In the genomic region with DNA sequence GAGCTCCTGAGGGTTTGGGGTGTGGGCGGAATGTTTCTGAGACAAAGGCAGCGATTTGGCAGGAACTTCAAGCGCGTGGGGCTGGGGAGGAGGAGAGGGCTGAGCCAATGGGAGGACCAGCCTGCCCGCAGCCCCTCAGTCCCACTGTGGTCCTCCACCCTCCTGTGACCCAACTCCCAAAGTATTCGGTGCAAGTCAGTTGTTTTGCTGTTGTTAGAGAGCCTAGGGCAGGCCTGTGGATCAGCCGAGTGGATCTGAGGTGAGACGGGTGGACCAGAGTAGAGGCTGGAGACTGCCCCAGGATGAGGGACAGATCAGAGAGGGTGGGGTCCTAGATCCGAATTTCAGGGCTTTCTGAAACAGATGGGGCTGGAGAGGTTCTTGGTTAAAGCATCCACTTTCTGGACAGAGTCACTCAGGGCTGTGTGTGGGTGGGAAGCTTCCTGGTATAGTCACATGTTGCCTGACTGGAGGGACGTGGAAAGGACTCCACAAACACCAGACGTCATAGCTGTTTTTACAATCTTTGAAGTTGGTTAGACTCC, we compare ENCODE assay signal across 8 mouse cellular contexts.
DNase-seq lines count a peak whose midpoint lies in the region; ATAC-seq and TF ChIP-seq lines count a peak whose summit lies in the region.

No protein-coding gene starts in this region.

- H3K4me1 ChIP-seq in forebrain, embryonic 13.5 days = peaks cover 4% of the 10 kb centered on the region; the same call in 1 of the 2 replicates
- H3K4me1 ChIP-seq in heart, embryonic 15.5 days (replicated peaks) = peaks cover 21% of the 10 kb centered on the region
- no peaks in the 10 kb centered on the region for H3K4me1 ChIP-seq in liver, adult 2 months (ENCODE audit: control insufficient read depth, insufficient read depth, low read length)
- H3K4me1 ChIP-seq in midbrain, postnatal 0 days (ENCODE audit: insufficient read depth, low read length) = peaks cover 5% of the 10 kb centered on the region; the same call in 1 of the 2 replicates
- peaks cover 2% of the 10 kb centered on the region; the same call in 1 of the 2 replicates for H3K4me1 ChIP-seq in stomach, postnatal 0 days (replicated peaks; ENCODE audit: control insufficient read depth, insufficient read depth)

- H3K27me3 ChIP-seq in forebrain, embryonic 13.5 days = no peaks in the 10 kb centered on the region
- H3K27me3 ChIP-seq in heart, embryonic 15.5 days = no peaks in the 10 kb centered on the region
- H3K27me3 ChIP-seq in liver, adult 2 months (ENCODE audit: control insufficient read depth, insufficient read depth, low read length) = no peaks in the 10 kb centered on the region
- 0 out of 2 replicates have a peak, but pooled peaks cover 5% of the 10 kb centered on the region for H3K27me3 ChIP-seq in midbrain, postnatal 0 days (ENCODE audit: insufficient read depth, low read length)
- H3K27me3 ChIP-seq in stomach, postnatal 0 days (ENCODE audit: control insufficient read depth, insufficient read depth, low read length) = no peaks in the 10 kb centered on the region

- peak overlapping the region; percentile 58 for H3K4me2 ChIP-seq in forebrain, embryonic 13.5 days
- H3K4me2 ChIP-seq in heart, embryonic 15.5 days = peak overlapping the region; percentile 66
- peak overlapping the region; percentile 62 for H3K4me2 ChIP-seq in midbrain, postnatal 0 days (ENCODE audit: low read depth, low read length, poor library complexity, severe bottlenecking)
- peak overlapping the region; percentile 65 for H3K4me2 ChIP-seq in stomach, postnatal 0 days (replicated peaks; ENCODE audit: low read depth)

- TF ChIP-seq CTCF in liver, adult 2 months (IDR thresholded peaks at IDR 0.05; ENCODE audit: low read depth, low read length) = no peak
- no peak for TF ChIP-seq CTCF in midbrain, postnatal 0 days (IDR thresholded peaks at IDR 0.05)
- TF ChIP-seq CTCF in stomach, postnatal 0 days (IDR thresholded peaks at IDR 0.05; ENCODE audit: low read depth) = no peak

- 15% methylated on average over 11 of the region's 11 CpGs for WGBS in forebrain, embryonic 13.5 days
- WGBS in heart, embryonic 15.5 days = 9% methylated on average over 11 of the region's 11 CpGs
- WGBS in liver, adult 2 months = 42% methylated on average over 11 of the region's 11 CpGs
- 30% methylated on average over 11 of the region's 11 CpGs for WGBS in midbrain, postnatal 0 days
- WGBS in stomach, postnatal 0 days = 10% methylated on average over 11 of the region's 11 CpGs

- H3K9ac ChIP-seq in forebrain, embryonic 13.5 days = peak overlapping the region; percentile 49
- peak overlapping the region; percentile 29 for H3K9ac ChIP-seq in heart, embryonic 15.5 days
- peak overlapping the region; percentile 41; the same call in 1 of the 2 replicates for H3K9ac ChIP-seq in liver, adult 2 months (ENCODE audit: low read depth, low read length)
- H3K9ac ChIP-seq in midbrain, postnatal 0 days (replicated peaks; ENCODE audit: low read length, poor library complexity, severe bottlenecking) = peak overlapping the region; percentile 33; the same call in 1 of the 2 replicates
- peak overlapping the region; percentile 56 for H3K9ac ChIP-seq in stomach, postnatal 0 days (ENCODE audit: low read length)

- peak; percentile 93 for ATAC-seq in forebrain, embryonic 13.5 days
- ATAC-seq in heart, embryonic 15.5 days (replicated peaks; ENCODE audit: insufficient number of reproducible peaks, insufficient read depth, low FRiP score, low read depth) = peak; percentile 83
- peak; percentile 71 for ATAC-seq in midbrain, postnatal 0 days (ENCODE audit: low FRiP score)
- ATAC-seq in stomach, postnatal 0 days (ENCODE audit: low FRiP score, low TSS enrichment) = peak; percentile 91

- no peaks in the 10 kb centered on the region for H3K79me2 ChIP-seq in liver, adult 2 months (ENCODE audit: control insufficient read depth, insufficient read depth, low read length)

- peak overlapping the region; percentile 33 for H3K4me3 ChIP-seq in forebrain, embryonic 13.5 days
- H3K4me3 ChIP-seq in heart, embryonic 15.5 days = peak overlapping the region; percentile 43
- H3K4me3 ChIP-seq in liver, adult 2 months (ENCODE audit: insufficient read depth, low read depth, low read length) = peak overlapping the region; percentile 45
- H3K4me3 ChIP-seq in midbrain, postnatal 0 days (ENCODE audit: low read depth, low read length) = peak overlapping the region; percentile 30
- H3K4me3 ChIP-seq in stomach, postnatal 0 days (ENCODE audit: low read depth, low read length) = peak overlapping the region; percentile 35

- TF ChIP-seq EP300 in stomach, postnatal 0 days (optimal IDR thresholded peaks at IDR 0.05) = no peak

- no peaks in the 10 kb centered on the region for H3K9me3 ChIP-seq in forebrain, embryonic 13.5 days (replicated peaks)
- no peaks in the 10 kb centered on the region for H3K9me3 ChIP-seq in heart, embryonic 15.5 days (replicated peaks)
- no peaks in the 10 kb centered on the region; the same call in 1 of the 2 replicates for H3K9me3 ChIP-seq in midbrain, postnatal 0 days (ENCODE audit: low read length)
- H3K9me3 ChIP-seq in stomach, postnatal 0 days (ENCODE audit: control insufficient read depth, low read length) = no peaks in the 10 kb centered on the region

- TF ChIP-seq POLR2A in liver, adult 2 months (IDR thresholded peaks at IDR 0.05; ENCODE audit: extremely low read depth, insufficient read depth, low read length) = no peak

- peak; percentile 37 for DNase-seq in thymus, postnatal 25 days
- DNase-seq in thymus, postnatal 10 days (ENCODE audit: low spot score in 2 of 2) = no peak
- DNase-seq in kidney, postnatal 10 days = peak; percentile 75
- DNase-seq in liver, adult 2 months (ENCODE audit: extremely low read depth, low read depth, low spot score) = peak; percentile 19
- peak; percentile 61 for DNase-seq in midbrain, postnatal 0 days (ENCODE audit: low spot score)
- DNase-seq in stomach, postnatal 0 days (ENCODE audit: low spot score) = peak; percentile 57

- no peak overlapping the region for H3K27ac ChIP-seq in forebrain, embryonic 13.5 days
- peak overlapping the region; percentile 89 for H3K27ac ChIP-seq in heart, embryonic 15.5 days
- peak overlapping the region; percentile 74 for H3K27ac ChIP-seq in liver, adult 2 months (replicated peaks; ENCODE audit: insufficient read depth, low read depth, low read length)
- H3K27ac ChIP-seq in midbrain, postnatal 0 days (ENCODE audit: low read depth, low read length) = no peak overlapping the region
- peak overlapping the region; percentile 84 for H3K27ac ChIP-seq in stomach, postnatal 0 days (replicated peaks)

- no peaks in the 10 kb centered on the region for H3K36me3 ChIP-seq in forebrain, embryonic 13.5 days (ENCODE audit: poor library complexity, severe bottlenecking)
- no peaks in the 10 kb centered on the region for H3K36me3 ChIP-seq in heart, embryonic 15.5 days
- H3K36me3 ChIP-seq in liver, adult 2 months (ENCODE audit: control insufficient read depth, insufficient read depth, low read length) = no peaks in the 10 kb centered on the region
- no peaks in the 10 kb centered on the region for H3K36me3 ChIP-seq in midbrain, postnatal 0 days (ENCODE audit: insufficient read depth, low read length)
- no peaks in the 10 kb centered on the region for H3K36me3 ChIP-seq in stomach, postnatal 0 days (ENCODE audit: control insufficient read depth, insufficient read depth, low read length)

Comparison
In these comparisons a context has a peak if more than half of its experiments do, and no peak if none do; other contexts are left out.
1. DNase-seq: peak in thymus, postnatal 25 days (single experiment), kidney, postnatal 10 days (single experiment), liver, adult 2 months (single experiment), midbrain, postnatal 0 days (single experiment) and stomach, postnatal 0 days (single experiment); none in thymus, postnatal 10 days (0 of 2).
2. H3K27ac ChIP-seq: peak in heart, embryonic 15.5 days (single experiment), liver, adult 2 months (single experiment) and stomach, postnatal 0 days (single experiment); none in forebrain, embryonic 13.5 days (single experiment) and midbrain, postnatal 0 days (single experiment).
3. Peak in every context shown above with its lines, with median percentiles within 50 percentile points of each other: ATAC-seq, H3K4me2 ChIP-seq, H3K4me3 ChIP-seq and H3K9ac ChIP-seq.